Mouse (Mus musculus) myocyte (in vitro differentiated cells): ENCODE data around the gene Lin28b. TPM values are rescaled to one million over a fixed set of nuclear protein-coding genes. Genes with fewer than 3 reads are reported as not detected.

Source experiments
- H3K27me3 ChIP-seq: one replicate; pipeline ENCODE4 v1.6.1; 2011; ENCODE audit not compliant: control insufficient read depth, insufficient read depth, insufficient read length
- H3K36me3 ChIP-seq: one replicate; pipeline ENCODE4 v1.6.1; 2011; ENCODE audit not compliant: control insufficient read depth, insufficient read depth
- H3K4me2 ChIP-seq: one replicate; pipeline ENCODE4 v1.6.1; 2011; ENCODE audit warnings: low read depth, control low read depth
- H3K4me3 ChIP-seq: one replicate; pipeline ENCODE4 v1.5.1; 2011; ENCODE audit warnings: mild to moderate bottlenecking, control low read depth, moderate library complexity
- H3K79me2 ChIP-seq: one replicate; pipeline ENCODE4 v1.6.1; 2011; ENCODE audit not compliant: control insufficient read depth, insufficient read depth
- H3ac ChIP-seq: one replicate; pipeline ENCODE4 v1.6.1; 2011; ENCODE audit not compliant: control insufficient read depth, insufficient read length
- CEBPB ChIP-seq: IDR thresholded peaks from 2 replicates; pipeline ENCODE4 v1.6.1; 2011; ENCODE audit warnings: mild to moderate bottlenecking, moderate library complexity; ENCODE audit not compliant: poor library complexity, insufficient read depth, severe bottlenecking
- E2F4 ChIP-seq: IDR thresholded peaks from one replicate; pipeline ENCODE4 v1.6.1; 2011; ENCODE audit warnings: mild to moderate bottlenecking, control low read depth, moderate library complexity; ENCODE audit not compliant: insufficient read depth
- MAX ChIP-seq: IDR thresholded peaks from one replicate; pipeline ENCODE4 v1.6.1; 2011; ENCODE audit warnings: low read depth, mild to moderate bottlenecking, control low read depth
- MYOD1 ChIP-seq, 3 experiments: IDR thresholded peaks; one replicate each; pipeline ENCODE4 v1.6.1; 2011; ENCODE audit warnings: control low read depth in 2 of 3, low read depth in 2 of 3, mild to moderate bottlenecking in 2 of 3, moderate library complexity in 1 of 3; ENCODE audit not compliant: insufficient read length in 2 of 3, control insufficient read depth in 1 of 3
- MYOG ChIP-seq, 3 experiments: IDR thresholded peaks; one replicate each; pipeline ENCODE4 v1.6.1; 2011; ENCODE audit warnings: control low read depth in 2 of 3, low read depth in 2 of 3, mild to moderate bottlenecking in 2 of 3; ENCODE audit not compliant: insufficient read length in 2 of 3, control insufficient read depth in 1 of 3, insufficient read depth in 1 of 3
- POLR2A ChIP-seq: IDR thresholded peaks from one replicate; pipeline ENCODE4 v1.6.1; 2011; ENCODE audit warnings: low read depth, mild to moderate bottlenecking, control low read depth, moderate library complexity; ENCODE audit not compliant: insufficient read length
- POLR2AphosphoS2 ChIP-seq: IDR thresholded peaks from one replicate; pipeline ENCODE4 v1.6.1; 2011; ENCODE audit warnings: low read depth, control low read depth; ENCODE audit not compliant: insufficient read length
- REST ChIP-seq: IDR thresholded peaks from one replicate; pipeline ENCODE4 v1.6.1; 2011; ENCODE audit warnings: mild to moderate bottlenecking, control low read depth, moderate library complexity; ENCODE audit not compliant: insufficient read depth, insufficient read length
- SRF ChIP-seq: IDR thresholded peaks from one replicate; pipeline ENCODE4 v1.6.1; 2011; ENCODE audit warnings: low read depth; ENCODE audit not compliant: control insufficient read depth, insufficient read length
- TCF12 ChIP-seq: IDR thresholded peaks from one replicate; pipeline ENCODE4 v1.6.1; 2011; ENCODE audit warnings: mild to moderate bottlenecking, control low read depth; ENCODE audit not compliant: poor library complexity, insufficient read depth, severe bottlenecking
- TCF3 ChIP-seq: IDR thresholded peaks from one replicate; pipeline ENCODE4 v1.6.1; 2011; ENCODE audit warnings: low read depth, control low read depth; ENCODE audit not compliant: insufficient read length
- USF1 ChIP-seq: IDR thresholded peaks from one replicate; pipeline ENCODE4 v1.6.1; 2011; ENCODE audit warnings: low read depth, mild to moderate bottlenecking, control low read depth, moderate library complexity
- polyA plus RNA-seq: library from polyadenylated mRNA; unstranded; fragments of >200 nt; fragmentation: generic; extraction: Trizol; gene quantifications from one replicate; pipeline ENCODE4 v1.2.1, GENCODE M21; 2012; ENCODE audit warnings: missing spikeins

Lin28b gene
- polyA plus RNA-seq: 0.01 TPM

DNA sequence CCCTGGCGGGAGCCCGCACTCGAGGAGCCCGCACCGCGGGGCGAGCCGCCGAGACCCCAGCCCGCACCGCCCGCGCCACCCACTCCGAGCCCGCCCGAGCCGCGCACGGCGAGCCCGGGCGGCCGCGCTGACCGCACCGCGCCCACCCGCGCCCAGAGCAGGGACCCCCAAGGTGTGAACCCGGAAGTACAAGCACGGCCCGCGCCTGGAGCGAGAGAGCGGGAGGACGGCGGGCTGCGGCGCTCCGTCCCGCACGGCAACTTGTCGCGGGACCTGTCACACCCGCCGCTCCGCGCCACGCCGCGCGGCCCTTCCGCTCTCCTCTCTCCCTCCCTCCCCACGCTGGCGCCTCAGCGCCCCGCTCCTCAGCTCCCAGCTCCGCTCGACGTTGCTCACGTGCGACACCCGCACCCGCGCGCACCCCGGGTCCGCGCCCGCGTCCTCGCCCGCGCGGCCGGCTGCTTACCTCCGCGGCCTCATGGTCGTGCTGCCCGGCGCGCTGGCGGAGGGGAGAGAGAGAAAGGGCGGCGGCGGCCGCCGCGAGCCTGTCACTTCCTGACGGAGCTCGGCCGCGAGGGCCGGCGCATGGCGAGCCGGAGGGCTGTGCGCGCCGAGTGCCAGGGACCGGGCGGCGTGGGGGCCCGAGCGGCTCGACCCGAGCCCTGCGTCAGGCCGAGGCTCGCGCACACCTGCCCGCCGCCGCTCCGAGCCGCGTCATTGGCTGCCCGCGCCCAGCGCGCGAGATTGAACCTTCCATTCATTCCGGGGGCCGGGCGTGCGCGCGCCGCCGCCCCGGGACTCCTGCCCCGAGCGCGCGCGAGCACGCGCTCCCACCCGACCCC lies at the start of gene Lin28b:
Gene Lin28b, minus strand, starts transcription at position 635 of the 842 bp plus-strand sequence.
- Histone ChIP-seq H3K4me3 (no peak within 1 kb of the TSS), H3ac (no peak within 1 kb of the TSS), H3K27me3 (peaks cover 9% of the 10 kb centered on the region), H3K79me2 (no peaks in the 10 kb centered on the region), H3K4me2 (no peak within 1 kb of the TSS), H3K36me3 (no peaks in the 10 kb centered on the region)
- TF ChIP-seq POLR2AphosphoS2 (no peak), POLR2A (no peak), E2F4 (no peak), MYOG (IDR thresholded peaks at IDR 0.05; ENCODE audit: control insufficient read depth in 1 of 3, insufficient read depth in 1 of 3, insufficient read length in 2 of 3, low read depth in 2 of 3) (no peak), CEBPB (no peak), SRF (no peak), USF1 (no peak), TCF12 (no peak)

DNA sequence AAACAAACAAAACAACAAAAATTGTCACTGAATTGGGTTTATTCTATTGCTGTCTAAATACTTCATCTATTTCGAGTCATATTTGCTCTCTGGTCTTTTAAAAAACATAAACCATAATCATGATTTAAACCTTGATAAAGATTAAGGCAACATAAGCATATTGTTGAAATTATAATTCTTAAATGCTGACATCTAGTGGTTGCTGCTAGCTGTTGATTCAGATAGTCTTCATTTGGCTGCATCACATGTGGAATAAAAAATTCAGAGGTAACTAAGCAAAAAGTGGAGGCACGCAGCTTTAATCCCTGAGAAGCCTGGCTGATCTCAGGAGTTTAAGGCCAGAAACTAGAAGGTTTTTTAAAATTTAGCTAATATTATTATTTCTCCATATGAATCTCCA lies 25.6 kb upstream of the Lin28b start:
- no peak for TF ChIP-seq MAX
- no peak for TF ChIP-seq MYOD1 (IDR thresholded peaks at IDR 0.05; ENCODE audit: control insufficient read depth in 1 of 3, insufficient read length in 2 of 3, low read depth in 2 of 3)
- no peak for TF ChIP-seq REST
- no peak for TF ChIP-seq POLR2A
- Histone ChIP-seq H3K36me3 (no peaks in the 10 kb centered on the region), H3K27me3 (no peaks in the 10 kb centered on the region), H3K79me2 (no peaks in the 10 kb centered on the region), H3K4me2 (no peak overlapping the region), H3K4me3 (no peak overlapping the region), H3ac (no peak overlapping the region)

DNA sequence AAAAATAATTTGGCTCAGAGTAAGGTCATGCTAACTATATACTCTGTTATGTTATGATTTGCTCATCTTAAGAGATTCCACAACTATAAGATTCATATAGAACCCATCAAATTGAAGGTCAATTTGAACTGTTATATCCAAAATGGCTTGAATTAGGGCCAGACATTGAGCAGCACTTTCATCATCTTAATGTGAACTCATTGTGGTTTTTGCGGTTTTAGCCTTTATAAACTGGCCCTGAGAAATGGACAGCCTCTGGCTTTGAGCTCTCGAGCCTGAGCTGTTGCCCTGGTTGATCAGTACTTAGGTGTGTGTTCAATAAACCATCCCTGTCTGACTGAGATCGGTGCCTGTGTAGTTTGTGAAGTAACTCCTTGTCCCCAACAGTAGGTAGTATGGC lies 24.5 kb upstream of the Lin28b start:
- Histone ChIP-seq H3K36me3 (no peaks in the 10 kb centered on the region), H3K4me3 (no peak overlapping the region), H3K27me3 (no peaks in the 10 kb centered on the region), H3K4me2 (no peak overlapping the region), H3K79me2 (no peaks in the 10 kb centered on the region), H3ac (no peak overlapping the region)
- no peak for TF ChIP-seq REST
- peak; percentile 78 for TF ChIP-seq CEBPB
- TF ChIP-seq USF1: no peak
- no peak for TF ChIP-seq TCF3

DNA sequence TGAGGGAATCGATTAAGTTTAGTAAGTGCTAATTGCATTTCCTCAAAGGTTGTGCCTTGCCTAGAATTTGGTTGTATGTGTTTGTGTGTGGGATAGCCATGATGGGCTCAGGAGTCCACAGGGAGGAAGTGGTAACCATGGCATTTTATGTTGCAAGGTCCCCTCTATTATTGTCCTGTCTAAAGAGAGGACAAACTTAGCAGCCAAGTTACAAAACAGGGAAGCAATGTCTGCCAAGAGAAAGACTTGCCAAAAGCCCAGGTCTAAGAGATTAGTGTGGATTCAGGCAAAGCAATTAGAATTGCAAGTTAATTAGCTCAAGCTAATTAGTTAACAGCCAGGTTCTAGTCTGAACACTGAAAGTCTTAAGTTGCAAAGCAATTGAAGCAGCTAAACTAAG lies 14.1 kb upstream of the Lin28b start:
- TF ChIP-seq POLR2A: no peak
- TF ChIP-seq USF1: no peak
- TF ChIP-seq MAX: no peak
- TF ChIP-seq TCF3: no peak
- no peak for TF ChIP-seq TCF12

DNA sequence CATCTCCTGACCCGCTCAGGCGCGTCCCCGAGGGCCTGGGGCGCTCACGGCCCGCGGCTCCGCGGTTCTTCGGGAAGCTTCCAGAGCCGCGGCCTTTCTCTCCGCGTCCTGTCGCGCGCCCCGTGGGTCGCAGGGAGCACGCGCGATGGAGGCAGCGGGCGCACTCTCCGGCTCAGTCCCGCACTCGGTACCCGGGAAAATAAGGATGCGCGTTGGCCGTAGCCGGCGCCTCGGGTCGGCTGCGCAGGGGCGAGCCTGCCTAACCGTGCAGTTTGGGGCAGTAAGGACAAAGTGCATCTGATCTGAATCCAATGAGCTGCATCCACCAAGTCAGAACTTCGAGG lies 380 bp upstream of the Lin28b start:
- TF ChIP-seq E2F4 (no peak), POLR2A (no peak), MAX (no peak), REST (no peak)
- Histone ChIP-seq H3K36me3 (no peaks in the 10 kb centered on the region), H3K79me2 (no peaks in the 10 kb centered on the region), H3ac (no peak overlapping the region), H3K27me3 (peaks cover 9% of the 10 kb centered on the region), H3K4me3 (no peak overlapping the region), H3K4me2 (no peak overlapping the region)

More for the DNA sequence above, 14.1 kb upstream of the Lin28b start:
- H3K4me2 ChIP-seq: no peak overlapping the region
- no peaks in the 10 kb centered on the region for H3K27me3 ChIP-seq
- no peak overlapping the region for H3ac ChIP-seq
- no peak overlapping the region for H3K4me3 ChIP-seq
- H3K79me2 ChIP-seq: no peaks in the 10 kb centered on the region
- H3K36me3 ChIP-seq: no peaks in the 10 kb centered on the region
